Mouse (Mus musculus) MEL (cell line): ENCODE measurements at regions not wholly inside any gene's neighbourhood (a gene's known extent, or its start where the extent isn't known, plus 50 kb on each side); places are given as distances from the start of the nearest gene placed in this dataset.

Experiments used
- E2F4 ChIP-seq: IDR thresholded peaks from 2 replicates; pipeline ENCODE4 v1.6.1; 2011; ENCODE audit warnings: low read depth, low read length, improper control_type of control experiment, borderline replicate concordance
- EP300 ChIP-seq, 2 experiments: IDR thresholded peaks; 2 replicates each; pipeline ENCODE4 v1.6.1; 2011; ENCODE audit warnings: improper control_type of control experiment in 2 of 2, low read length in 2 of 2, low read depth in 1 of 2, mild to moderate bottlenecking in 1 of 2
- HCFC1 ChIP-seq: IDR thresholded peaks from 2 replicates; pipeline ENCODE4 v1.6.1; 2012; ENCODE audit warnings: low read depth, mild to moderate bottlenecking, inconsistent platforms, low read length, improper control_type of control experiment, moderate library complexity
- POLR2A ChIP-seq, 2 experiments: IDR thresholded peaks; 2 replicates each; pipeline ENCODE4 v1.6.1; 2011 to 2012; ENCODE audit warnings: low read length in 2 of 2, mild to moderate bottlenecking in 2 of 2, control low read depth in 1 of 2, improper control_type of control experiment in 1 of 2, low read depth in 1 of 2, moderate library complexity in 1 of 2; ENCODE audit not compliant: control insufficient read depth in 1 of 2, insufficient read depth in 1 of 2, poor library complexity in 1 of 2

GRCm38 (mm10) chr13:99126538-99126937 lies 58.1 kb upstream of the Zfp366 start:
- TF ChIP-seq E2F4, result no peak
- TF ChIP-seq HCFC1, result no peak
- TF ChIP-seq EP300 (IDR thresholded peaks at IDR 0.05; ENCODE audit: low read depth in 1 of 2, low read length in 2 of 2), result no peak
- TF ChIP-seq POLR2A (IDR thresholded peaks at IDR 0.05; ENCODE audit: control insufficient read depth in 1 of 2, insufficient read depth in 1 of 2, low read depth in 1 of 2, low read length in 2 of 2, poor library complexity in 1 of 2), result no peak
